Mouse (Mus musculus) limb, embryonic 11.5 days (tissue): Measurements from ENCODE around the gene Grip1. TPM values are rescaled to one million over a fixed set of nuclear protein-coding genes. Genes with fewer than 3 reads are reported as not detected.

Source experiments
- ATAC-seq: fragments of 200-750 bp; cut with Nextera tagmentation; 2 replicates; pipeline ENCODE4 v1.8.0; 2017; ENCODE audit warnings: low read depth; ENCODE audit not compliant: insufficient number of reproducible peaks, low FRiP score, low TSS enrichment
- DNase-seq: peaks from one replicate; pipeline ENCODE4 v3.0.0-alpha.2; 2015; ENCODE audit warnings: low spot score
- H3K27ac ChIP-seq: fragments of 300-500 bp; sonication (generic); replicated peaks from 2 replicates; pipeline ENCODE4 v1.5.1; 2014; ENCODE audit warnings: low read depth, mild to moderate bottlenecking, low read length
- H3K27me3 ChIP-seq: fragments of 300-500 bp; sonication (generic); 2 replicates; pipeline ENCODE4 v1.6.1; 2014; ENCODE audit warnings: mild to moderate bottlenecking, low read length, mixed read lengths; ENCODE audit not compliant: control insufficient read depth, insufficient read depth
- H3K36me3 ChIP-seq: fragments of 300-500 bp; sonication (generic); 2 replicates; pipeline ENCODE4 v1.6.1; 2014; ENCODE audit warnings: mild to moderate bottlenecking, low read length, moderate library complexity, mixed read lengths; ENCODE audit not compliant: control insufficient read depth, insufficient read depth
- H3K4me1 ChIP-seq: fragments of 300-500 bp; sonication (generic); 2 replicates; pipeline ENCODE4 v1.6.1; 2014; ENCODE audit warnings: low read length, mixed read lengths; ENCODE audit not compliant: control insufficient read depth, insufficient read depth
- H3K4me2 ChIP-seq: fragments of 300-500 bp; sonication (generic); 2 replicates; pipeline ENCODE4 v1.6.1; 2014; ENCODE audit warnings: low read depth, mild to moderate bottlenecking, moderate library complexity; ENCODE audit not compliant: severe bottlenecking
- H3K4me3 ChIP-seq: fragments of 300-500 bp; sonication (generic); 2 replicates; pipeline ENCODE4 v1.5.1; 2014; ENCODE audit warnings: low read depth, low read length
- H3K9ac ChIP-seq: fragments of 300-500 bp; sonication (generic); 2 replicates; pipeline ENCODE4 v1.6.1; 2014; ENCODE audit warnings: mild to moderate bottlenecking, low read length
- H3K9me3 ChIP-seq: fragments of 300-500 bp; sonication (generic); 2 replicates; pipeline ENCODE4 v1.6.1; 2016; ENCODE audit warnings: low read length; ENCODE audit not compliant: control insufficient read depth
- WGBS: fragments of 180-500 bp; shearing (Covaris S2); extraction: QIAGEN DNeasy Blood & Tissue Kit; methylation state at CpG from one replicate; pipeline ENCODE4 v1.1.7; 2014; 5-methylcytosine and 5-hydroxymethylcytosine counted together
- polyA plus RNA-seq: library from polyadenylated mRNA; unstranded; fragments of >200 nt; fragmentation: Nextera tagmentation; extraction: Ambion mirVana; gene quantifications from 2 replicates; pipeline ENCODE4 v1.2.1, GENCODE M21; 2014

Gene Grip1
- polyA plus RNA-seq, 1 experiment from 2014 or later, result 3.7 TPM

GRCm38 (mm10) chr10:119726921-119727320 lies 273.3 kb downstream of the Grip1 start:
- DNase-seq (no peak), ATAC-seq (no peak)
- H3K36me3 ChIP-seq, result no peaks in the 10 kb centered on the region
- no peaks in the 10 kb centered on the region for H3K4me1 ChIP-seq
- no peak overlapping the region for H3K27ac ChIP-seq
- no peak overlapping the region for H3K4me2 ChIP-seq
- WGBS, result 89% methylated on average over 6 of the region's 6 CpGs
- H3K4me3 ChIP-seq, result no peak overlapping the region
- H3K9me3 ChIP-seq, result no peaks in the 10 kb centered on the region
- H3K27me3 ChIP-seq, result no peaks in the 10 kb centered on the region
- no peak overlapping the region for H3K9ac ChIP-seq

GRCm38 (mm10) chr10:119730206-119730605 lies 276.6 kb downstream of the Grip1 start:
- Histone ChIP-seq H3K4me1 (no peaks in the 10 kb centered on the region), H3K36me3 (no peaks in the 10 kb centered on the region), H3K4me2 (no peak overlapping the region), H3K27ac (no peak overlapping the region), H3K27me3 (no peaks in the 10 kb centered on the region), H3K9me3 (no peaks in the 10 kb centered on the region), H3K4me3 (no peak overlapping the region), H3K9ac (no peak overlapping the region)
- ATAC-seq (no peak), DNase-seq (no peak)
- 47% methylated on average over 5 of the region's 5 CpGs for WGBS

GRCm38 (mm10) chr10:119735011-119735992 lies 281.7 kb downstream of the Grip1 start:
- DNase-seq (no peak), ATAC-seq (no peak)
- 81% methylated on average over 19 of the region's 19 CpGs for WGBS
- Histone ChIP-seq H3K27ac (no peak overlapping the region), H3K36me3 (no peaks in the 10 kb centered on the region), H3K27me3 (no peaks in the 10 kb centered on the region), H3K9me3 (no peaks in the 10 kb centered on the region), H3K4me1 (no peaks in the 10 kb centered on the region; the same call in 1 of the 2 replicates), H3K4me3 (no peak overlapping the region), H3K4me2 (no peak overlapping the region), H3K9ac (no peak overlapping the region)

GRCm38 (mm10) chr10:119739466-119739865 lies 285.8 kb downstream of the Grip1 start:
- no peaks in the 10 kb centered on the region for H3K27me3 ChIP-seq
- no peaks in the 10 kb centered on the region; the same call in 1 of the 2 replicates for H3K4me1 ChIP-seq
- H3K4me2 ChIP-seq, result no peak overlapping the region
- H3K9me3 ChIP-seq, result no peaks in the 10 kb centered on the region
- H3K4me3 ChIP-seq, result no peak overlapping the region
- WGBS, result 49% methylated on average over 7 of the region's 7 CpGs
- H3K27ac ChIP-seq, result no peak overlapping the region
- no peak for DNase-seq
- no peaks in the 10 kb centered on the region for H3K36me3 ChIP-seq
- no peak for ATAC-seq
- no peak overlapping the region for H3K9ac ChIP-seq

- DNase-seq (no peak), ATAC-seq (no peak)
- no peak overlapping the region for H3K4me3 ChIP-seq
- H3K36me3 ChIP-seq, result no peaks in the 10 kb centered on the region
- H3K9me3 ChIP-seq, result no peaks in the 10 kb centered on the region
- H3K9ac ChIP-seq, result no peak overlapping the region
- no peaks in the 10 kb centered on the region for H3K27me3 ChIP-seq
- H3K4me1 ChIP-seq, result no peaks in the 10 kb centered on the region; the same call in 1 of the 2 replicates
- no peak overlapping the region for H3K27ac ChIP-seq
- 79% methylated on average over 8 of the region's 8 CpGs for WGBS
- H3K4me2 ChIP-seq, result no peak overlapping the region
Measured at GRCm38 (mm10) chr10:119742722-119743121, 289.1 kb downstream of the Grip1 start.

GRCm38 (mm10) chr10:119752361-119752798 lies 298.8 kb downstream of the Grip1 start:
- Histone ChIP-seq H3K9ac (no peak overlapping the region), H3K27ac (no peak overlapping the region), H3K9me3 (no peaks in the 10 kb centered on the region), H3K4me3 (no peak overlapping the region), H3K27me3 (no peaks in the 10 kb centered on the region), H3K4me1 (peaks cover 5% of the 10 kb centered on the region; the same call in 1 of the 2 replicates), H3K36me3 (no peaks in the 10 kb centered on the region), H3K4me2 (no peak overlapping the region)
- WGBS, result 82% methylated on average over 6 of the region's 6 CpGs
- ATAC-seq, result no peak
- no peak for DNase-seq

- peaks cover 8% of the 10 kb centered on the region; the same call in 1 of the 2 replicates for H3K4me1 ChIP-seq
- H3K27ac ChIP-seq, result no peak overlapping the region
- ATAC-seq (no peak), DNase-seq (no peak)
- no peak overlapping the region for H3K4me3 ChIP-seq
- H3K9me3 ChIP-seq, result no peaks in the 10 kb centered on the region
- no peak overlapping the region for H3K9ac ChIP-seq
- 93% methylated on average over 7 of the region's 7 CpGs for WGBS
- no peak overlapping the region for H3K4me2 ChIP-seq
- no peaks in the 10 kb centered on the region for H3K36me3 ChIP-seq
- H3K27me3 ChIP-seq, result no peaks in the 10 kb centered on the region
Measured at GRCm38 (mm10) chr10:119756271-119756670, 302.6 kb downstream of the Grip1 start.

GRCm38 (mm10) chr10:119757219-119757618 lies 303.6 kb downstream of the Grip1 start:
- no peak overlapping the region for H3K4me3 ChIP-seq
- no peaks in the 10 kb centered on the region for H3K9me3 ChIP-seq
- DNase-seq (no peak), ATAC-seq (no peak)
- no peaks in the 10 kb centered on the region for H3K27me3 ChIP-seq
- no peak overlapping the region for H3K9ac ChIP-seq
- WGBS, result 80% methylated on average over 6 of the region's 6 CpGs
- H3K4me2 ChIP-seq, result no peak overlapping the region
- H3K36me3 ChIP-seq, result no peaks in the 10 kb centered on the region
- H3K27ac ChIP-seq, result no peak overlapping the region
- peaks cover 8% of the 10 kb centered on the region; the same call in 1 of the 2 replicates for H3K4me1 ChIP-seq
